Mouse (Mus musculus) heart, adult 8-10 months (tissue): Measurements from ENCODE around the gene Meioc. TPM values are rescaled to one million over a fixed set of nuclear protein-coding genes. Genes with fewer than 3 reads are reported as not detected.

Source experiments
- DNase-seq: peaks from one replicate; pipeline ENCODE4 v3.0.0; 2022; ENCODE audit warnings: low spot score
- total RNA-seq, 4 experiments: library from RNA; stranded (reverse); gene quantifications; 2 replicates each; pipeline ENCODE4 v1.2.4; 2022

Meioc gene
- not detected for total RNA-seq

DNA sequence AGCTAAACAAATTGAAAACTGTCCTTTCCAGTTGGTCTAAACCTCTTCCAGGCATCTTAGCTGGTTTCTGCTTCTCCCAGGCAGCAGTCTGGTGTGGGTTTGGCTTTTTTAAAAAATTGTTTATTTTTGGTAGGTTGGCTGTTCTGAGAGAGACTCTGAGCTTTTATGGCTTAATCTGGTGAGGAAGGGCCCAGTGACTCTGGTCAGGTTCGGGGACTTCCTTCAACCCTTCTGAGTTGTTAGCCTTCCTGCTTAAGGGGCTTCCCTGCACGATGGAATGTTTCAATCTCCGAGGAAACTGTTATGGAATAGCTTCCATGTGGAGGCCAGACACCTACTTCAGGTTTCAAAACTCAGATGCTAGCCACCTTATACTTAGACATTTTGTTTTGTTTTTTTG is at the start of gene Meioc:
TSS of gene Meioc (plus strand) at position 301 of the 400 bp plus-strand sequence.
- no peak for DNase-seq

DNA sequence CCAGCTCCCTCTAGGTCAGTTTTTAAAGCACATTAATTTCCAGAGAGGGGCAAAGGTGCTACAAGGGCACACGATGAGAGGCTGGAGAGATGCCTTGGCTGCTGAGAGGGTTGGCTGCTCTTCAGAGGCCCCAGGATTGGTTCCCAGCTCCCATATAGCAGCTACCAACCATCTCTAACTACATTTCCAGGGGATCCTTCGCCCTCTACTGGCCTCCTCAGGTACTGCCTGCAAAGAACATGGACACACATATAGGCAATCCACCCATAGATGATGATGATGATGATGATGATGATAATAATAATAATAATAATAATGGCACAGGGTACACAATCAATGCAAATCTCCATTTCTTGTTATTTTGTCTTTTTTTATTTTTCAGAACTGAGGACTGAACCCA is 44.1 kb upstream of the Meioc start:
- no peak for DNase-seq

GRCm38 (mm10) chr11:102623876-102624789 is 39.4 kb upstream of the Meioc start:
- DNase-seq, result no peak

- DNase-seq, result no peak
Measured at GRCm38 (mm10) chr11:102624888-102625407, 38.6 kb upstream of the Meioc start.

DNA sequence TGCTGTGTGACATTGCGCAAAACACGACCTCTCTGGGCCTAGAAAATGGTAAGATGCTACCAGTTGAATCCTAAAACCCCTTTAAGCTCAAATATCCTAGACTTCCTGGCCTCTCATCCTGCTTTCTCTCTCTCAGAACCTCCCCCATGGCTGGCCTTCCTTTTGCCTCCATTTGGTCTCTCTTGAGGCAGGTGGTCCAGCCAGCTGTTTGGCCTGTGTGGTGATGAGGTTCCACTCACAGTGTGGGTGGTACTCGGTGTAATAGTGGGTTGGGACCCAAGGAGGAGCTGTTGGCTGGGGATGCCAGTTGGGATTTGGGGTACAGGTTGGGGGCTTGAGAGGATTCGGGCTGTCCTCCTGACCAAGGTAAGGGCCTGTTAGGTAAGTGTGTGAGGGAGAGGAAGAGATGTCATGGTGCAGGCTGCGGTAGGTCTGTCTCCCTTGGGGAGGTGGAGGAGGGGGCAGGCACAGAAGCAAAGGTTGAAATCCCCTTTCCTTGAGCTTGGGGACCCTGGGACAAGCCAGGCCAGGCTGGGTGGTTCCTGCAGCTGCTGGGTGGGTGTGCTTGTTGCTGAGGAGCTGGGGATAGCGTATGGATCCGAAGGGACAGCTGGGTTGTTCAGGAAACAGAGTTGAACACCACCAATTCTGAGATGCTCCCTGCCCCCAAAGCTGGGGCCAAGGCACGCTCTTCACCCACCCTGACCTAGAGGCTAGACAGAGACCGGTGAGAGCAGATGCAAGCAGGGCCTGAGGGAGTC is 36.2 kb upstream of the Meioc start:
- DNase-seq, result no peak

DNA sequence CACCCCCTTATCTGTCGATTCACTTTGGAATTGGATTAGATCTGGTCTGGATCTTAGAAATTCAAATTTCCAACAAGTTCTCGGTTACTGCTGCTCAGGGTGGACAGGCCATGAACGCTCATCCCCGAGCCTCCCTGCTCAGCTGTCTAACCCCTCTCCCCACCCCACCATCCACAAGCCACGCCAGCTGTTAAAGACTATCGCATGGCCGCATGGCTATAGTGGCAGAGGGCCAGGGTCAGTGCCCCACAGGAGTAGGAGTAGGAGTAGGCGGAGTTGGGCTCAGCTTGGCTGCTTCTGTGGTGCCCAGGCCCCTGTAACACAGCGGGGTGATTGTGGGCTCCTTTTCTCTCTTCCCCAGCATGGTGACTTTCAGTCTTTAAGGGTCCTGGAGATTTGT is 35.0 kb upstream of the Meioc start:
- DNase-seq, result no peak

DNA sequence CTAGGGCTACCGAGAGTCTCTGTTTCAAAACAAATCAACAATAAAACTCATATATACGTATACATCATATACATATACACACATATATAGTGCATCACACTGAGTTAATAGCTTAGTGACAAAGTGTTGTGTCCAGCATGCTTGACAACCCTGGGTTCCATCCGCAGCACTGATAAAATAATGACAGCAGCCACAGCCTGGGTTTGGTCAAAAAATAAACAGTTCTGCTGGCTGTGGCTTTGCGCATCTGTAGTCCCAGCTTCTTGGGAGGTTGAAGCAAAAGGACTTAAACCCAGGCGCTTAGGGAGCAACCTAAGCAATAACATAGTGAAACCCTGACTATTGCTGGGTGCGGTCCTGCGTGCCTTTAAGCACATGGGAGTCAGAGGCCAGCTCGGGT is 34.1 kb upstream of the Meioc start:
- DNase-seq, result no peak

GRCm38 (mm10) chr11:102630731-102631130 is 32.8 kb upstream of the Meioc start:
- DNase-seq, result no peak

- DNase-seq, result no peak
Measured at GRCm38 (mm10) chr11:102631203-102631602, 32.3 kb upstream of the Meioc start.

DNA sequence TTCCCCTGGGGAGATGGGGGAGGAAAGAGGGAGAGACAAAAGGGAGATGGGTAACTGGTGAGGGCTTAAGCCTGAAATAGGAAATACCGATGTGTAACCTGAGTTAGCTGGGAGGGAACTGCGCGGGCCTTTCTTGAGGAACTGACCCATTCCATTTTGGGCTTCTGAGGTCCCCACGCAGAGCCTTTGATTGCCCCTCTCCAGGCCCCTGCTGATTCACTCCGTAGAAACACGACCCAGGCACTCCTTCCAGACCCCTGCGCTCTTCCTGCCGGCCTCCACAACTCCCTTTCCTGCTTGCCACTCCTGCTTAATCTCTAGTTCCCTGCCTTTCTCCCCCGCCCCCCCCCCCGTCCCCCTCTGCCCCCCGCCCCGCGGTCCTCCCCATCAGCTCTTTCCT is 30.8 kb upstream of the Meioc start:
- DNase-seq, result no peak

GRCm38 (mm10) chr11:102633379-102633778 is 30.1 kb upstream of the Meioc start:
- DNase-seq, result no peak

- DNase-seq, result no peak
Measured at GRCm38 (mm10) chr11:102636887-102637286, 26.6 kb upstream of the Meioc start.

DNA sequence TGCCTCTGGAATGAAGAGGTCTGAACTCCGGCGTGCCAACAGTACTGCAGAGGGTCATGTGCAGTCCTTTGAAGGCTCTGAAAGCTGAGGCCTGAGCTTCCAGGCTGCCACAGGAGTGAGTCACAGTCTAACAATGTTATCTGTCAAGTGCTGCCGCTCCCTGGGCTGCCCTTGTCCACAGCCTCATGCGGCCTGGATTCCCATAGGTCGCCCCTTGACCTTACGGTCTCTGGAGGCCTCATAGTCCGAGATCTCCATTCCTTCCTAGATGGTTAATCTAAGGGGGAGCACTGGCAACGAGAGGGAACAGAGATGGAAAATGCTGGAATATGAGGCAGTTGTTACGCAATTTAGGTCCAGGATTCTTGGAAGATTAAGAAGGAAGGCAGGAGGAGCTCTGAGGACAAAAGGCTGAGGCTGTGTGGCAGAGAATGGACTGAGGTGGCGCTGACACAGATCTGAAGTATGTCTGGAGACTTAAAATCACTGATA is 19.6 kb upstream of the Meioc start:
- peak; percentile 48 for DNase-seq

DNA sequence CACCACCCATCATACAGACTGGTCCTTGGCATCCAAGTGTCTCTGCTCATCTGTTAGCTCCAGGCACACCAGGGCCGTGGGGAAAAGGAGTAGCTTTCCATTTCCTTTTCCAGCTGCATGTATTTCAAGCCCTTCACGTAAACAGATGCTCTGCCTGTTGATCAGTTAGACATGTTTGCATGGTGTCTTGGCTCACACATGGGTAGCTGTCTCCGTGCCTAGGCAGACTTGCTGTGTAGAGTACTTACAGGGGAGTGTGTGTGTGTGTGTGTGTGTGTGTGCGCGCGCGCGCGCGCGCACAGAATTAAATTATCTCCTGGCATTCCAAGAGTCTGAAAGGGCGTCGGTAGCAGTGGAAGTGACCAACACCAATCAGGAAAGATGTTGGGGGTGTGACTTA is 17.3 kb upstream of the Meioc start:
- no peak for DNase-seq

DNA sequence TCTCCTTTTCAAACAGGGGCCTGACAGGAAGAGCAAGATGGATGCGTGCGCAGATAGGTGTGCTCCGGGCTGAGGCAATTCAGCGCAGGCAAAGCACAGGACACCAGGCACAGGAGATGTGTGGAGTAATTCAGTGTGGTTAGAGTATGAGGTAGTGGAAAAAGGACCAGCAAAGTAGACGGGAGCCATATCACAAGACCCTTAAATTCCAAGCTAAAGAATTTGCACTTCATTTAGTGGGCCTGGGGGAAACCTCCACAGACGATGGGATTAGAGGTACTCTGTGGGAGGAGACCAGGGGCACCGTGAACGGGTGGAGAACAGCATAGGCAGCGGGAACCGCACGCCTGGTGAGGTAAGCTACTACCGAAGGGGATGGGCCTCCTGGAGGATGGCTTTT is 15.6 kb upstream of the Meioc start:
- DNase-seq, result no peak

GRCm38 (mm10) chr11:102651381-102651780 is 12.1 kb upstream of the Meioc start:
- peak; percentile 58 for DNase-seq

GRCm38 (mm10) chr11:102652844-102653243 is 10.7 kb upstream of the Meioc start:
- no peak for DNase-seq

- no peak for DNase-seq
Measured at GRCm38 (mm10) chr11:102655888-102656287, 7.6 kb upstream of the Meioc start.

GRCm38 (mm10) chr11:102656326-102656926 is 7.1 kb upstream of the Meioc start:
- DNase-seq, result no peak

GRCm38 (mm10) chr11:102656931-102657330 is 6.6 kb upstream of the Meioc start:
- DNase-seq, result no peak

- DNase-seq, result no peak
Measured at GRCm38 (mm10) chr11:102665151-102665550, 1.6 kb downstream of the Meioc start.
